Mouse (Mus musculus): Measurements from ENCODE around the gene Cbarp.

Cbarp gene

GRCm38 (mm10) chr10:80140666-80141035 is at the start of gene Cbarp:
Gene Cbarp (minus strand): TSS chr10:80140835.
- DNase-seq: no peak

DNA sequence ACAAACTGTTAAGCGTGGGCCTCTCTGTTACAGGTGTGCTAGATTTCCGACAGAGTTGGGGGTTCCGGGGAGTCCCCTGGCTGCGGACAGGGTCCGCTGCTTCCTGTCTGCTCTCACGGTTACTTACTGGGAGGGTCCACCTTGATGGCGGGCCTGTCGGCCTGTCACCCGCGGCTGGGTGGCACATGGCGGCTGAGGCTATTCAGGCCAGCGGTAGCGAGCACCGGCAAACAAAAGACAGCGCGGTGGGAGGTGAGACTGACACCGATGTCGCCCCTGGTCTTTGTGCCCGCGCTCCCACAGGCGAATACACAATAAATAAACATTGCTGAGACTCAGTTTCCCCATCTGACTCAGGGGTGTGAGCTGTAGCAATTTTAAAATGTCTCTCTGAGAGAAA is 49.4 kb upstream of the Cbarp start:
- no peak for DNase-seq

DNA sequence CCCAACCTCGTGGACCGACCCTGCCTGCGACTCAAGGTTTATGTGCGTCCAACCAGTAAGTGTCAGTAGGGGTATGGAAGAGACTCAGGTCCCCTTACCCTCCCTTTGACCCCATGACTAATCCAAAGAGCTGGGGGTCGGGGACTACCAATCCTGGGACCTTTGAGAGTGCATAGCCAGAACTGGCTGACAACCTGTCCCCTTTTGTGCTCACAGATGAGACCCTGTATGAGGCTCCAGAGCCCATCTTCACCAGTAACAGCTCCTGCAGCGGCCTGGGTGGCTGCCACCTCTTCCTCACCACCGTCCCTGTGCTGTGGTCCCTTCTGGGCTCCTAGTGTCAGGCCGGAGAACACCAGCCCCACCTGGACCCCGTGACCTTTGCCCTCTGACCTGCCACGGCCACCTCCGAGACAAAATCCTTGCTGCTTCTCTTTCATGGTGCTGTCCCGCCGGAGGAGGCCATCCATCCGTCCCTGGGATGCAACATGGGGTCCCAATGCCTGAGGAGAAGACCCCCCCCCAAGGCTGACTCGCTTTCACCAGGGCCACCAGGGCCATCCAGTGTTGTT is 47.9 kb upstream of the Cbarp start:
- no peak for DNase-seq

GRCm38 (mm10) chr10:80187739-80188138 is 47.1 kb upstream of the Cbarp start:
- DNase-seq: no peak

- no peak for DNase-seq
Observed at GRCm38 (mm10) chr10:80186649-80187048, 46.0 kb upstream of the Cbarp start.

DNA sequence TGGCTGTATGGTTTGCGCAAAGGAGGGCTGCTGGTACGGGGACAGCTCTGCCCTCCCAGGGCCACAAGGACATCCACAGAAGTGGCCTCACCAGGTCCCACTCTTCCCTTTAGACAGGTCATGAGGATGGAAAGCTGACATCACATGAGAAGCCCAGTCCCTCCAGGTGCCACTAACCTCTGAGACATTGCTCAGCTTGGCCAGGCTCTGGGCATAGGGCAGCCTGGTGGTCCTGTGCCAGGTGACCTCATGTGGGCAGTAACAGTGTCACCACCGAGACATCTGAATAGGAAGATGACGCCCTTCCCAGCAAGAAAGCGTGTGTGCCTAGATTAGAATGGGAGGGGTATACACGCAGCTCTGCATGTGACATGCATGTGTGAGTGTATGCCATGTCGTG is 41.9 kb upstream of the Cbarp start:
- DNase-seq: no peak

DNA sequence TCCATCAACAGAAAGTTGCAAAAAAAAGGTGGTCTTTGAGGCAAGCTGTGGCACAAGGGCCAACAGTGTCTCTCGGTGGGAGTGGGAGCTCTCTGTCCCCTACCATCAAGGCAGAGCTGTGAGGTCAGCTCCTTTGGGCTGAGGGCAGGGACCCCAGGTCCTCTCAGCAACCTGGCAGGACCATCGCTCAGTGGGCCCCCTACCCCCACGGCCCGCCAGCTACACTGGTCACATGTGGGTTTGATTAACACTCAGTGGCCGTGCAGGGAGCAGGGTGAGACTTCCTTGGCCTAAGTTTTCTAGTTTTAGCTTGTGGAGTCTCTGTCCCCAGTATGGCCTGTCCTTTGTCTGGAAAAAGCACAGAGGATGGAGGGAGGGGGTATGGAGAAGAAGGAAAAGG is 40.2 kb upstream of the Cbarp start:
- DNase-seq: no peak

DNA sequence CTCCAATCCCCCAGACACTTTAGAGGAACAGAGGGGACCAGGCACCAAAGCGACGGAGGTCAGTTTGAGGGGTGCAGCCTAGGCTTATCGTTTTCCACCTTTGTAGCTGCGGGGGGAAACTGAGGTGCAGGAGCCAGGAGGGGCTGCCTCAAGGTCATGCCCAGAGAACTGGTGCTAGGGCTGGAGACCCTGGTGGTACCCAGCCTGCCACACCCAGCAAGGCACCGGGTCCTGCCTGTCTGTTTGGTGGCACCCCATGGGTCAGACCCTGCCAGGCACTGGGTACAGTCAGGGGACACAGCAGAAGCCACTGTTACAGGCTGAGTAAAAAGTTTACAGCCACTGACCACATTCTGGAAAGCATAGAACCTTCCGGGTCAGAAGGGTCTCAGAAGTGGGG is 39.7 kb upstream of the Cbarp start:
- no peak for DNase-seq

DNA sequence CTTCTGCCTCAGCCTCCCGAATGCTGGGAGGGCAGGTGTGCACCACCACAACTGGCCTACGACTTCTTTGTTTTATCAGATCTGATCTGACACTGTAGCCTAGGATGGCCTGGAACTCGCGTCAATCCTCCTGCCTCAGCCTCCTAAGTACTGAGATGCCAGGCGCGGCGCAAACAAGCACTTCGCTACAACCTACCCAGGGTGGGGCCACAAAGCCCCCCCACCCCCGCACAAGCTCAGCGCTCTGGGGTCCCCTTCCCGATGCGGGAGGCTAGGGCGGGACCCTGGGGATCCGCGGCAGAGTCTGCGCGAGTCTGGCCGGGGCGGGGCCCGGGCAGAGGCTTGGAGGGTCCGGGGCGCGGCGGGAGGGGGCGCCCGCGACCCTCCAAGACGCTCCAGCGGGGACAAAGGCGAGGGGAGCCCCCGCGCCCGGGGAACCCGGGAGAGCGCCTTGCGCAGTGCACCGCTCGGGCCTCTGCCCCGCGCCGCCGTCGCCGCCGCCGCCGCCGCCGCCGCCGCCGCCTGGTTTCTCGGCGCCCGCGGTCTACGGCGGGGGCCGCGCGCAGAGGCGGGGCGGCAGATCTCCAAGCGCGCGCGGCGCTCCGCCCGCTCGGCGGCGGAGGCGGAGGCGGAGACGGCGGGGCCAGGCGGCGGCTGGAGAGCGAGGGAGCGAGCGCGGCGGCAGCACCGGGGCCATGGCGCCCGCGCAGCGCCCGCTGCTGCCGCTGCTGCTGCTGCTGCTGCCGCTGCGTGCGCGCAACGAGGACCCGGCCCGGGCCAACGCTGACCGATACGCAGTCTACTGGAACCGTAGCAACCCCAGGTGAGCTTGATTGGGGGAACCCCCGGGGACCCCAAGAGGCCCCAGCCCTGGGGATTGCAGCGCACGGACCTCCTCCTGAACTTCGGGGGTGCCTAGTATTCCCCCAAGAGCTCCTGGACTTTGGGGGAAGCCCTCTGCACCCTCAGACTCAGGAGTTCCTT is 38.7 kb upstream of the Cbarp start, which contains the start of gene Efna2:
TSS of gene Efna2 (plus strand) at position 415 of the 984 bp plus-strand sequence.
- DNase-seq: peak; percentile 20

- no peak for DNase-seq
Observed at GRCm38 (mm10) chr10:80177441-80178279, 37.0 kb upstream of the Cbarp start.

DNA sequence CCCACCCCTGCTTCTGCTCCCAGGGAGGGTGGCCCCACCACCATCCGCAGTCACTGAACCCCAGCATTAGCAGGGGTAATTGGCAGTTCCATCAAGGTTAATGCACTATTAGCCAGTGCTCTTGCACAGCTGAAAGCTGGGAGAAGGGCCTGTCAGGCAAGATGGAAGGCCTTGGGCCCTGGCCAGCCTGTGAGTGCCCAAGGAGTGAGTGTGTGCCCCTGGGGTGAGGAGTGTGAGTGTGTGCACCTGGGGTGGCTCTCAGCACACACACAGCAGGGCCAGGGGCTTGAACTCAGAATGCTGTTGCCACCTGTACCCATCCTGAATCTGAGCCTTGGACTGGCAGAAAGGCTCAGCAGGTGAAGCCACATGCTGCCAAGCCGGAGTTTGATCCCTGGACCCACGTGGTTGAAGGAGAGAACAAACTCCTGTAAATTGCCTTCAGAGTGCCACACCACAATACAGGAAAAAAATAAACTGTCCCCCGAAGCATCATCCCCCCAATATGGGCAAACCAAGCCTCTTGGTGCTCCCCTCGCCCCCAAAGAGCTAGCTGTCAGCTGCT is 35.7 kb upstream of the Cbarp start:
- peak; percentile 44 for DNase-seq

- DNase-seq: peak; percentile 35
Observed at GRCm38 (mm10) chr10:80175536-80176269, 35.1 kb upstream of the Cbarp start.

- DNase-seq: peak; percentile 53
Observed at GRCm38 (mm10) chr10:80174705-80175104, 34.1 kb upstream of the Cbarp start.

GRCm38 (mm10) chr10:80173955-80174640 is 33.5 kb upstream of the Cbarp start:
- peak; percentile 26 for DNase-seq

DNA sequence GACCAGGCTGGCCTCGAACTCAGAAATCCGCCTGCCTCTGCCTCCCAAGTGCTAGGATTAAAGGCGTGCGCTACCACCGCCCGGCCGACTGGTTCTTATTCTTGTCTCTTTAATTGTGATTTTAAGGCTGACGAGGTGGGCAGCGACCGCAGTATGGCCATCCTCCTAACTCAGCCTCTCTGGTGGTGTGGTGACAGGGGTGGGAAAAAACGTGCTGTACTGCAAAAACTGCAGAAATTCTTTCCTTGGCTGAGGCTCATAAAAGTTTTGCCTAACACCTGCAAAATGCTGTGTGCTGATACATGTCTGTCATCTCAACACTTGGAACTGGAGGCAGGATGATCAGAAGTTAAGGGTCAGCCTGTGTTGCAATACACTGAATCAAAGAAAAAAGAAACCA is 32.7 kb upstream of the Cbarp start:
- DNase-seq: peak; percentile 45

GRCm38 (mm10) chr10:80172527-80173292 is 32.1 kb upstream of the Cbarp start, which contains the start of gene 1600002K03Rik:
Gene 1600002K03Rik (plus strand): TSS chr10:80172944.
- peak; percentile 94 for DNase-seq

DNA sequence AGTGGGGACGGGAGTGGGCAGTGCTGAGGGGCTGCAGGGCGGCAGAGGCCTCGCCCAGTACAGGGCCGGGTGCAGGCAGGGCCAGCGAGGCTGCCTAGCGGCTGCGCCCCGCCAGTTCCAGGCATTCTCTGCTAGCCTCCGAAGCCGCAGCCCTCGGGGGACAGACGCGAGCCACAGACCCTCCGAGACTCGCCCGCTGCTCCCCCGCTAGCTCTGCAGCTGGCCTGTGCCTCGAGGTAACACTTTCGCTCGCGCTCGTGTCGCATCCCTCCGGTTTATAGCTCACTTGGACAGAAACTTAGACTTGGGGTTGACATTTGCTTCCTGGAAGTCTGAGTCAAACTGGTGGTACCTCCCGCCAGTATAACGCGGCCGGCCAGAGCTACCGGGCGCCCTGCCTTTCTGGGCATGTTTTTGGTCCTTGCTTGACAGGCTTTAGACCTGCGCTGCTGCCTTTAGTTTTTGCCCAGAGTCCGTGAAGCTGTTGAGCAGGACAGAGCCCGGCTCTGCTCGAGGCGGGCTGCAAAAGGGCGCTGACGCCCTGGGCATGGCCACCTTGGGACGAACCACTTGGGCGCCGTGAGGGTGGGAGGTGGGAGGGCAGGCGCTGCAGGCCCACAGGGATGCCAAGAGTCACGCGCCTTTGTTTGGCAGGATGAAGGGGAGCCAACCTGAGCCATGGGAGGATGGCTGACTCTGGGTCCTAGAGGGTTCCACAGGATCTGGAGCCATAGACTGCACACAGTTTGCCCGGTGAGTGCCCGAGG is 31.3 kb upstream of the Cbarp start:
- peak; percentile 50 for DNase-seq

- DNase-seq: no peak
Observed at GRCm38 (mm10) chr10:80171252-80171651, 30.6 kb upstream of the Cbarp start.

- DNase-seq: peak; percentile 33
Observed at GRCm38 (mm10) chr10:80170601-80171021, 30.0 kb upstream of the Cbarp start.

- peak; percentile 24 for DNase-seq
Observed at GRCm38 (mm10) chr10:80170052-80170451, 29.4 kb upstream of the Cbarp start.

Data from kidney, adult 9 months (tissue).